Mouse (Mus musculus) embryonic facial prominence, embryonic 10.5 days (tissue): ENCODE measurements around the gene Adap2. TPM values are rescaled to one million over a fixed set of nuclear protein-coding genes. Genes with fewer than 3 reads are reported as not detected.
"Not testable (repeated sequence)": the region's sequence is repeated elsewhere in the genome, so short reads cannot be mapped to it uniquely, and the experiment has no call there.

ENCODE experiments used
- DNase-seq: peaks from one replicate; pipeline ENCODE4 v3.0.0-alpha.2; 2017; ENCODE audit warnings: low spot score
- H3K27ac ChIP-seq: fragments of 300-500 bp; sonication (generic); replicated peaks from 2 replicates; pipeline ENCODE4 v1.5.1; 2016; ENCODE audit warnings: mild to moderate bottlenecking
- H3K27me3 ChIP-seq: fragments of 300-500 bp; sonication (generic); replicated peaks from 2 replicates; pipeline ENCODE4 v1.6.1; 2016; ENCODE audit warnings: low read depth, mild to moderate bottlenecking; ENCODE audit not compliant: poor library complexity, severe bottlenecking
- H3K36me3 ChIP-seq: fragments of 300-500 bp; sonication (generic); replicated peaks from 2 replicates; pipeline ENCODE4 v1.6.1; 2016; ENCODE audit warnings: mild to moderate bottlenecking, moderate library complexity
- H3K4me1 ChIP-seq: fragments of 300-500 bp; sonication (generic); 2 replicates; pipeline ENCODE4 v1.6.1; 2016
- H3K4me3 ChIP-seq: fragments of 300-500 bp; sonication (generic); 2 replicates; pipeline ENCODE4 v1.5.1; 2016; ENCODE audit warnings: mild to moderate bottlenecking, moderate library complexity
- H3K9me3 ChIP-seq: fragments of 300-500 bp; sonication (generic); 2 replicates; pipeline ENCODE4 v1.6.1; 2016; ENCODE audit warnings: mild to moderate bottlenecking
- WGBS: fragments of 180-500 bp; shearing (Covaris S2); methylation state at CpG from one replicate; pipeline ENCODE4 v1.1.7; 2016; 5-methylcytosine and 5-hydroxymethylcytosine counted together
- polyA plus RNA-seq: library from polyadenylated mRNA; unstranded; fragments of >200 nt; fragmentation: Nextera tagmentation; extraction: Ambion mirVana; gene quantifications from 2 replicates; pipeline ENCODE4 v1.2.1, GENCODE M21; 2016

Adap2 gene
- polyA plus RNA-seq, 1 experiment from 2014 or later: 0.69 TPM

- Histone ChIP-seq H3K4me3 (no peak overlapping the region), H3K4me1 (no peaks in the 10 kb centered on the region), H3K9me3 (no peaks in the 10 kb centered on the region), H3K27ac (no peak overlapping the region), H3K27me3 (peaks cover 15% of the 10 kb centered on the region), H3K36me3 (no peaks in the 10 kb centered on the region)
- DNase-seq: no peak
- WGBS: 51% methylated on average over 1 of the region's 1 CpGs
Measured at GRCm38 (mm10) chr11:80148313-80148712, 5.6 kb upstream of the Adap2 start.

GRCm38 (mm10) chr11:80148974-80149373, 4.9 kb upstream of the Adap2 start:
- peaks cover 21% of the 10 kb centered on the region for H3K27me3 ChIP-seq
- H3K9me3 ChIP-seq, H3K4me3 ChIP-seq, H3K27ac ChIP-seq, H3K4me1 ChIP-seq, H3K36me3 ChIP-seq, DNase-seq: not testable (repeated sequence)
- WGBS: 65% methylated on average over 3 of the region's 4 CpGs

DNA sequence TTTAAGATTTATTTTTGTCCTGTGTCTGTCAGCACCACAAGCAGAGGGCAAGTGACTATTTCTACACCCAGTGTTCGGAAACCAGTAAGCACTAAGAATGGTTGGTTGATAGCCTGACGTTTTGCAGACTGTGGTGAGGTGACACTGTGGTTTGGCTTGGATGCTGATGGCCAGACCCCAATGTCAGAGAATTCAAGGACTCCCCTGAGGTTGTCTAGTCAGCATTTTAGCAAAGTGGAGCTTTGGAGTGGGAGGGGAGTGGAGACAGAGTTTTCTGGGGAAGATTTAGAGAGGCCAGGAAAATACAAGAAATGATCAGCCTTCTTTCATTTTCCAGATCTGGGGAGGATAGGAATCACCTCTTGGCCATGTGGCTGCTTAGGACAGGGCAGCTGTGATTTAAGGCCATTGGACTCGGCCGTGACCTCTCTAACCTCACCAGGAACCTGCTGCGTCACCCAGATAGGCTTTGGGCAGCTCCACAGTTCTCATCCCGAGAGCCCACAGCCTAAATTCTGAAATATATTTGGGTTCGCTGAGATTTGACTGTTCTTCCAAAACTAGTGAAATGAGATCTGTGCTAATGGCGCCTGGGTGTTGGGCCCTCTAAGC, 4.4 kb upstream of the Adap2 start:
- no peaks in the 10 kb centered on the region for H3K36me3 ChIP-seq

GRCm38 (mm10) chr11:80150566-80150965, 3.3 kb upstream of the Adap2 start:
- H3K27ac ChIP-seq: no peak overlapping the region
- no peak overlapping the region for H3K4me3 ChIP-seq
- no peak for DNase-seq
- no peaks in the 10 kb centered on the region for H3K36me3 ChIP-seq
- H3K27me3 ChIP-seq: peaks cover 37% of the 10 kb centered on the region
- peaks cover 10% of the 10 kb centered on the region for H3K4me1 ChIP-seq
- 84% methylated on average over 5 of the region's 5 CpGs for WGBS
- H3K9me3 ChIP-seq: no peaks in the 10 kb centered on the region

More for the DNA sequence above, 4.4 kb upstream of the Adap2 start:
- DNase-seq: no peak
- Histone ChIP-seq H3K9me3 (no peaks in the 10 kb centered on the region), H3K4me1 (peaks cover 8% of the 10 kb centered on the region), H3K27me3 (peaks cover 27% of the 10 kb centered on the region), H3K27ac (no peak overlapping the region), H3K4me3 (no peak overlapping the region)
- WGBS: 85% methylated on average over 8 of the region's 8 CpGs

- Histone ChIP-seq H3K27me3 (peaks cover 47% of the 10 kb centered on the region), H3K27ac (no peak overlapping the region), H3K4me1 (peaks cover 10% of the 10 kb centered on the region), H3K4me3 (no peak overlapping the region), H3K36me3 (no peaks in the 10 kb centered on the region), H3K9me3 (no peaks in the 10 kb centered on the region)
- 78% methylated on average over 2 of the region's 2 CpGs for WGBS
- DNase-seq: no peak
Measured at GRCm38 (mm10) chr11:80151541-80151940, 2.4 kb upstream of the Adap2 start.

DNA sequence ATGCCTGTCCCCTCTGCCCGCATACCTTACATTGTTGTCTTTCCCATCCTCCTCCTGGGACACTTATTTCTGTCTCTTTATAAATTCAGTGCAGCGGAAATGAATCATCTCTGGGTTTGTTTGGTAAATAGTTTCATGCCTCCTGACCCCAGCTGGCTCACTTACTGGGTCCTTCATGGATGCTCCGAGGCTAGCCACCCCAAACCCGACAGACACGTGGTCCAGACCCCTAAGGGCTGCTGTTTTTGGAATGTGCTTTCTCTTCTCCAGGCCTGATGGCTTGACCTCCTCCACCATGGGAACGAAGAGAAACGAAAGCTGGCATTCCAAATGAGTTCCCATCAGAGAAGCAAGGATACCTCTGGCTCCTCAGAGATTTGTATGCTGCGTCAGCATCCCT, 1.5 kb upstream of the Adap2 start:
- DNase-seq: no peak
- H3K4me1 ChIP-seq: peaks cover 10% of the 10 kb centered on the region
- no peaks in the 10 kb centered on the region for H3K9me3 ChIP-seq
- no peak overlapping the region for H3K27ac ChIP-seq
- no peaks in the 10 kb centered on the region for H3K36me3 ChIP-seq
- 82% methylated on average over 8 of the region's 8 CpGs for WGBS
- H3K27me3 ChIP-seq: peaks cover 55% of the 10 kb centered on the region
- no peak overlapping the region for H3K4me3 ChIP-seq

DNA sequence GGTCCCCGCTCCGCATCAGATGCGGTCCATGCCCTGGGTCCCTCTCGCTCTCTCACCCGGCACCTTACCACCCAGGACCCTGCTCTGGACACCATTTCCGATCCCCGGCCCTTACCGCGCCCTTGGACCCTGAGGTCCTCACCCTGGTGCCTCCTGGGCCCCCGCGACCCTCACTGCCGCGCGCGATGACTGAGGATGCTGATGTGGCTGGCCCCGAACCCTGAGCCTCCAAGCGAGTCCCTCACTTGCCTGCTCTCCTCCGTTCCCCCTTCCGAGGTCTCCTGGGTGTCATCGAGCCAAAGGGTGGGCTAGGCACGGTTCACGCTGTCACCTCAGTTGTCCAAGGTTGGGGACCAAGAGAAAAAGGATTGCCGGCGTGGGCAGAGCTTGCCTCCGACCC, 596 bp downstream of the Adap2 start:
- 24% methylated on average over 25 of the region's 25 CpGs for WGBS
- peaks cover 59% of the 10 kb centered on the region for H3K27me3 ChIP-seq

GRCm38 (mm10) chr11:80155541-80155940, 1.6 kb downstream of the Adap2 start:
- H3K27me3 ChIP-seq: peaks cover 59% of the 10 kb centered on the region
- H3K4me1 ChIP-seq: peaks cover 10% of the 10 kb centered on the region
- DNase-seq: no peak
- H3K36me3 ChIP-seq: no peaks in the 10 kb centered on the region
- 87% methylated on average over 8 of the region's 8 CpGs for WGBS
- H3K4me3 ChIP-seq: no peak overlapping the region
- H3K27ac ChIP-seq: no peak overlapping the region
- no peaks in the 10 kb centered on the region for H3K9me3 ChIP-seq

More for the DNA sequence above, 596 bp downstream of the Adap2 start:
- Histone ChIP-seq H3K36me3 (no peaks in the 10 kb centered on the region), H3K4me3 (peak overlapping the region; percentile 61), H3K4me1 (peaks cover 10% of the 10 kb centered on the region), H3K9me3 (no peaks in the 10 kb centered on the region), H3K27ac (no peak overlapping the region; the same call in 1 of the 2 replicates)
- no peak for DNase-seq

DNA sequence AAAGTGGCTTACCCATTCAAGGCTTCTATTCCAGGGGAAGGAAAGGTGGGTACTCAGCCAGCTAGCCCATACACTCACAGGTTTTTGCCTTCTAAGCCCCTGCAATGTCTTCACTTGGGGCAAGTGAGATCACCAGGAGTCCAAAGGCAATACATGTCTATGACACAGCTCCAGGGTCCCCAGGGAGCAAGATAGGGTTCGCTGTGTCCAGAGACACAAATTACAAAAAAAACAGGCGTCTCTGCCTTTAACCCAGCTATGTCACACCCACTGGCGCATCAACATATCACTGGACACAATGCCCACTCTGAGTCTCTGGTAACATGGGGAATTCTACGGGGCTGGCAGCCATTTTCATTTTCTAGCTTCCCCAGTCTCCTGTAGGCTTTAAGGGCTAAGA, 2.1 kb downstream of the Adap2 start:
- no peak overlapping the region for H3K27ac ChIP-seq
- DNase-seq: no peak
- H3K27me3 ChIP-seq: peaks cover 59% of the 10 kb centered on the region
- H3K4me1 ChIP-seq: peaks cover 10% of the 10 kb centered on the region
- no peak overlapping the region for H3K4me3 ChIP-seq
- no peaks in the 10 kb centered on the region for H3K36me3 ChIP-seq
- no peaks in the 10 kb centered on the region for H3K9me3 ChIP-seq
- 81% methylated on average over 4 of the region's 4 CpGs for WGBS

- Histone ChIP-seq H3K9me3 (no peaks in the 10 kb centered on the region), H3K36me3 (no peaks in the 10 kb centered on the region), H3K4me1 (peaks cover 10% of the 10 kb centered on the region), H3K4me3 (no peak overlapping the region), H3K27me3 (peaks cover 59% of the 10 kb centered on the region), H3K27ac (no peak overlapping the region)
- WGBS: 82% methylated on average over 4 of the region's 4 CpGs
- DNase-seq: no peak
Measured at GRCm38 (mm10) chr11:80156841-80157240, 2.9 kb downstream of the Adap2 start.

GRCm38 (mm10) chr11:80159018-80159417, 5.1 kb downstream of the Adap2 start:
- 89% methylated on average over 7 of the region's 7 CpGs for WGBS
- H3K27me3 ChIP-seq: peaks cover 37% of the 10 kb centered on the region
- no peak for DNase-seq
- H3K4me1 ChIP-seq: peaks cover 7% of the 10 kb centered on the region
- no peaks in the 10 kb centered on the region for H3K9me3 ChIP-seq
- H3K36me3 ChIP-seq: no peaks in the 10 kb centered on the region
- no peak overlapping the region for H3K4me3 ChIP-seq
- H3K27ac ChIP-seq: no peak overlapping the region

DNA sequence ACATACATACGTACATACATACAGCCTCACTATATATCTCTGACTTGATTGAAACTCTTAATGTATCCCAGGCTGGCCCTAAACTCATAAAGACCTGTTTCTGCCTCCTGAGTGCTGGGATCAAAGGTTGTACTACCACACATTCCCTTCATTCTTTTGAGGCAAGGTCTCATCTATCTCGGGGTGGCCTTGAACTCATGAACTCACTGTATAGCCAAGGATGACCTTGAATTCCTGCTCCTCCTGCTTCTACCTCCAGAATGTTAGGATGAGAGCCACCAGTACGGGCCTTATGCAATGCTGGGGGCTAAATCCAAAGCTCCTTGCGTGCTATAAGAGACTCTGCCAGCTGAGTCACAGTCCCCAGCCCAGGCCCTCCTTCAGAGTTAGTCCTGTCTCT, 7.1 kb downstream of the Adap2 start:
- WGBS: 81% methylated on average over 4 of the region's 4 CpGs
- no peak for DNase-seq
- Histone ChIP-seq H3K9me3 (no peaks in the 10 kb centered on the region), H3K36me3 (no peaks in the 10 kb centered on the region), H3K4me1 (no peaks in the 10 kb centered on the region), H3K27me3 (peaks cover 17% of the 10 kb centered on the region), H3K4me3 (no peak overlapping the region), H3K27ac (no peak overlapping the region)

DNA sequence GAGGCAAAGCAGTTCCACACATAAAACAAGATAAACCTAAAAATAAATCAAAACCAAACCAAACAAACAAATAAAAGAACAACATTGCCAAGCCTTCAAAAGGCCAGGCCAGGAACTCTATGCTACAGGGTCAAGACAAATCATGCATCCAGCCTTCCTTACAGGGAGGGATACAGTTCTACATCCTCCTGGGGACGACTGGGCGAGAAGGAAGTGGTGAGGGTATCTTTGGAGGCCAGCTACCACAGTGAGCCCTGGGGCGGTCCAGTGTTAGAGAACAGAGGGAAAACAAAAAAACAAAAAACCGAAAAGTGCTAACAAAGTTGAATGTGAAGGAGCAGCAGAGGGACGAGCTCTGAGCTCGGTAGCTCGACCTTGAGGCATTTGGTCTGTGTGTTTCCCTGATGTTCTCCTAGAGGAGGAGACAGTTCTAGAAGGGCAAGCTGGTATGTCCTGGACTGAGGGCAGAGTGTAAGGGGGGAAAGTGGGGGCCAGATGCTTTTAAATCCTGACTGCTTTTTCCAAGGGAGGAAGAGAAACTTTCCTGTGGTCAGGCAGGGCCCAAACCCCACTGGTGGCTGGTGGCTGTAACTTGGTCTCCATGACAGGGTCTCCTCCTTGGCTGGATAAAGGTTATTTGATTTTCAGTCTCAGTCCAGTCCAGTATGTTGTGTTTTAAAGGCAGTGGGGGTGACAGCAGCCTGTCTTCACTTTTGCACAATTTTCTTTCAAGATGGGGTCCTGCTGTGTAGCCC, 9.6 kb downstream of the Adap2 start:
- DNase-seq: no peak
- Histone ChIP-seq H3K27me3 (no peaks in the 10 kb centered on the region), H3K4me1 (no peaks in the 10 kb centered on the region), H3K27ac (no peak overlapping the region), H3K36me3 (no peaks in the 10 kb centered on the region), H3K9me3 (no peaks in the 10 kb centered on the region), H3K4me3 (no peak overlapping the region)
- WGBS: 64% methylated on average over 7 of the region's 7 CpGs
